Mouse (Mus musculus) hindbrain, embryonic 13.5 days (tissue): ENCODE measurements at regions not wholly inside any gene's neighbourhood (a gene's known extent, or its start where the extent isn't known, plus 50 kb on each side); places are given as distances from the start of the nearest gene placed in this dataset.
"Not testable (repeated sequence)": the region's sequence is repeated elsewhere in the genome, so short reads cannot be mapped to it uniquely, and the experiment has no call there.

Experiments
- ATAC-seq: fragments of 200-750 bp; cut with Nextera tagmentation; 2 replicates; pipeline ENCODE4 v1.8.0; 2017; ENCODE audit warnings: moderate TSS enrichment; ENCODE audit not compliant: low FRiP score
- H3K27ac ChIP-seq: fragments of 300-500 bp; sonication (generic); 2 replicates; pipeline ENCODE4 v1.5.1; 2015; ENCODE audit warnings: inconsistent platforms, mild to moderate bottlenecking, moderate library complexity
- H3K27me3 ChIP-seq: fragments of 300-500 bp; sonication (generic); 2 replicates; pipeline ENCODE4 v1.6.1; 2015; ENCODE audit warnings: mild to moderate bottlenecking, inconsistent platforms
- H3K36me3 ChIP-seq: fragments of 300-500 bp; sonication (generic); 2 replicates; pipeline ENCODE4 v1.6.1; 2015; ENCODE audit warnings: mild to moderate bottlenecking, inconsistent platforms
- H3K4me1 ChIP-seq: fragments of 300-500 bp; sonication (generic); replicated peaks from 2 replicates; pipeline ENCODE4 v1.6.1; 2015; ENCODE audit warnings: inconsistent platforms
- H3K4me2 ChIP-seq: fragments of 300-500 bp; sonication (generic); 2 replicates; pipeline ENCODE4 v1.6.1; 2015; ENCODE audit warnings: inconsistent platforms, mild to moderate bottlenecking, moderate library complexity
- H3K4me3 ChIP-seq: fragments of 300-500 bp; sonication (generic); 2 replicates; pipeline ENCODE4 v1.5.1; 2015; ENCODE audit warnings: mild to moderate bottlenecking, inconsistent platforms
- H3K9ac ChIP-seq: fragments of 300-500 bp; sonication (generic); 2 replicates; pipeline ENCODE4 v1.6.1; 2015; ENCODE audit warnings: mild to moderate bottlenecking, inconsistent platforms
- H3K9me3 ChIP-seq: fragments of 300-500 bp; sonication (generic); 2 replicates; pipeline ENCODE4 v1.6.1; 2016; ENCODE audit warnings: inconsistent platforms
- WGBS: fragments of 180-500 bp; shearing (Covaris S2); methylation state at CpG from one replicate; pipeline ENCODE4 v1.1.7; 2015; 5-methylcytosine and 5-hydroxymethylcytosine counted together

DNA sequence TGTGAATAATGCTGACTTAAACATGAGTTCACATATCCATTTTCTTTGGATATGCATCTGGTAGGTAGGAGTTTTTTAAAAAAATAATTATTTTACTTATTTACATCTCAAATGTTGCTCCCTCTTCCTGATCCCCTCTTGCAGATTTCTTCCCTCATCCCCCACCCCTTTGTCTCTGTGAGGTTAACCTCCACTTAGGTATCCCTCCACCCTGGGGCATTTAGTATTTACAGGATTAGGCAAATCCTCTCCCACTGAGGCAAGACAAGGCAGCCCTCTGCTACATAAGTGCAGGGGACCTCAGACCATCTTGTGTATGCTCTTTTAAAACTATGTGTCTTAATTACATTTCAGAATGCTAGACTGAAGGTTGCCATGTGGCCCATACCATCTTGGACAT lies 155.2 kb upstream of the Shcbp1 start:
- H3K9me3 ChIP-seq, result no peaks in the 10 kb centered on the region
- H3K9ac ChIP-seq, result no peak overlapping the region
- no peak overlapping the region for H3K27ac ChIP-seq
- no peaks in the 10 kb centered on the region for H3K27me3 ChIP-seq
- no peak for ATAC-seq
- no peak overlapping the region for H3K4me2 ChIP-seq
- H3K36me3 ChIP-seq, result no peaks in the 10 kb centered on the region
- H3K4me3 ChIP-seq, result no peak overlapping the region
- no peaks in the 10 kb centered on the region for H3K4me1 ChIP-seq

DNA sequence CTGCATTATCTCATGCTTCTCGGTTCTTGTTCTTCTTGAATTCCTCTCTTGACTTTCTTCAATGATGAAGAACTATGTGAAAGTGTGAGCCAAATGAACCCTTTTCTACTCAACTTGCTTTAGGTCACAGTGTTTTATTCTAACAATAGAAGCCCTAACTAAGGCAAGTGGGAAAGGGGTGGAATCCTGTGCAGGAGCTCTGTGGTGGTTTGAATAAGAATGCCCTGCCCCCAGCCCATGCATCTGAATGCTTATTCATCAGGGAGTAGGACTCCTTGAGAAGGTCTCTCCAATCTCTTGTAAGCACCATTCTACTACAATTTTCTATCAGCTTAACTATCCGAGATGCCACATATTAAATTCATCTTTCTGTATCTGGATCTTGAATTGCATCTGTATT lies 154.7 kb upstream of the Shcbp1 start:
- no peak for ATAC-seq
- Histone ChIP-seq H3K4me1 (no peaks in the 10 kb centered on the region), H3K4me2 (no peak overlapping the region), H3K9me3 (no peaks in the 10 kb centered on the region), H3K4me3 (no peak overlapping the region), H3K9ac (no peak overlapping the region), H3K36me3 (no peaks in the 10 kb centered on the region), H3K27ac (no peak overlapping the region), H3K27me3 (no peaks in the 10 kb centered on the region)
- 35% methylated on average over 2 of the region's 2 CpGs for WGBS

DNA sequence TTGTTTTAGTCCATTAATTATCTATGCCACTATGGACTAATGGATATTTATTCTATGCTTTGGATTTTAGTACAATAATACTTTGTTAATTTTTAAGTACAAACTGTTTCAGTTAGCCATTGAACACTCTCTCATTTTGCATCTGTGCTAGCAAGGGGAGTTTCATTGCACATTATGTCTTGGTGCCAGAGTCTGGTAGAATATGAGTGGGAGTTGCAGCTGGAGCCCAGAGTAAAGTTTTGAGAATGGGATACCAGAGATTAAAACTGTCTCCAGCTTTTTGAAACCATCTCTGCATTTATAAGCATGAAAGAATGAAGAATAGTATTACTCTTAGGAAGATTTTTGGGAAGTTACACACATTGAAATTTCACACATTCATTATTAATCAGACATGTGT lies 137.1 kb upstream of the Shcbp1 start:
- Histone ChIP-seq H3K4me2 (no peak overlapping the region), H3K9me3 (peaks cover 4% of the 10 kb centered on the region; the same call in 1 of the 2 replicates), H3K4me3 (no peak overlapping the region), H3K27me3 (no peaks in the 10 kb centered on the region), H3K36me3 (no peaks in the 10 kb centered on the region), H3K27ac (no peak overlapping the region), H3K9ac (no peak overlapping the region), H3K4me1 (no peaks in the 10 kb centered on the region)
- no peak for ATAC-seq

DNA sequence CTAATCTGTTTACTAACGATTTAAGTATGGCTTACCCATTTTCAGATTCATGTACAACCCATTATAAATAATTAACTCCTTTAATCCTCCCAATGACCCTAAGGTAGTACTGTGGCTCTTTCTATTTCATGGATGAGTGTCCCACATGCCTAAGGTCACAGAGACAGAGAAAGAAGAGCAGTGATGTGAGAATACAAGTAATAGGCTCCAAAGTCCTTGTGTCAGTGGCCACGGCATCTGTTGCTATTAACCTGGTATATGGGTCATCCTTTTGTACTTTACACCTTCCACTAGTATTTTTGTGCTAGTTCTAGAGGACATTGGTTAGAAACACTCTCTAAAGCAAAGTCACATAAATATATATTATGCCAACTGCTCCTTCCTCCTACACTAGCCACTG lies 115.7 kb upstream of the Shcbp1 start:
- no peaks in the 10 kb centered on the region for H3K4me1 ChIP-seq
- no peak overlapping the region for H3K9ac ChIP-seq
- H3K9me3 ChIP-seq, result no peaks in the 10 kb centered on the region
- no peak overlapping the region for H3K4me3 ChIP-seq
- no peaks in the 10 kb centered on the region for H3K27me3 ChIP-seq
- H3K4me2 ChIP-seq, result no peak overlapping the region
- WGBS, result 87% methylated on average over 2 of the region's 2 CpGs
- H3K27ac ChIP-seq, result no peak overlapping the region
- no peaks in the 10 kb centered on the region for H3K36me3 ChIP-seq
- ATAC-seq, result no peak

DNA sequence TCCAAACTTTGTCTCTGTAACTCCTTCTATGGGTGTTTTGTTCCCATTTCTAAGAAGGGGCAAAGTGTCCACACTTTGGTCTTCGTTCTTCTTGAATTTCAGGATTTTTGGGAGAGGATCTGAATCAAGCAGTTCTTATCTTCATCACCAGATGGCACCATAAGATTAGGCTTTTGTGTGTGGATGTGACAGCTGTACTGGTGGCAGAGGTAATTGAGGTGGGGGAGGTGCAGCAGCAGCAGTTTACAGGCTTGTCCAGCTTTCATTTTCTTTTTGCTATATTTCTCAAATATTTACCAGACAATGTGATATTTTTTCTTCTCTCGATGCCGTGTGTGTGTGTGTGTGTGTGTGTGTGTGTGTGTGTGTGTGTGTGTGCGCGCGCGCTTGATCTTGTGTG lies 89.4 kb upstream of the Shcbp1 start:
- H3K9ac ChIP-seq, H3K4me2 ChIP-seq, H3K36me3 ChIP-seq, H3K27me3 ChIP-seq, H3K9me3 ChIP-seq, H3K4me1 ChIP-seq, H3K27ac ChIP-seq, H3K4me3 ChIP-seq: not testable (repeated sequence)
- peak; percentile 93 for ATAC-seq
- 84% methylated on average over 7 of the region's 7 CpGs for WGBS

DNA sequence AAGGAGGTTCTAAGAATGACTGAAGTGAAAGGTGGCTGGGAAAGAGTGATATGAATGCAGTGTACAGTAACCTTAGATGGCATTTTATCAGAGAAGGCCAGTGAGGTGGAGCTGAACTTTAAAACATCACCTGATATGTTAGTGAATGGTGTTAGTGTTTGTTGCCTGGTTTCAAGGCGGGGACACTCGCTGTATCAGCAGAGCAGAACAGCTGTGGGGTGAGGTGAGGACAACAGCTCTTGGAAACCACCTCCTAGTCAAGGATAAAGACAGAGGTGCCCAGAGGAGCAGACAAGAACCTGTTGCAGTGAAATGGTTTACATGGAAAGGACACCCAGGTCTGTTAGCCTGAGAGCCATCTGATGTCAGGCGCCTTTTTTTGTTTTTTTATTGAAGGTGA lies 59.7 kb upstream of the Shcbp1 start:
- 86% methylated on average over 3 of the region's 3 CpGs for WGBS
- ATAC-seq, result no peak
- Histone ChIP-seq H3K9me3 (no peaks in the 10 kb centered on the region), H3K9ac (no peak overlapping the region), H3K27me3 (no peaks in the 10 kb centered on the region), H3K36me3 (no peaks in the 10 kb centered on the region), H3K4me1 (no peaks in the 10 kb centered on the region), H3K4me2 (no peak overlapping the region), H3K4me3 (no peak overlapping the region), H3K27ac (no peak overlapping the region)

DNA sequence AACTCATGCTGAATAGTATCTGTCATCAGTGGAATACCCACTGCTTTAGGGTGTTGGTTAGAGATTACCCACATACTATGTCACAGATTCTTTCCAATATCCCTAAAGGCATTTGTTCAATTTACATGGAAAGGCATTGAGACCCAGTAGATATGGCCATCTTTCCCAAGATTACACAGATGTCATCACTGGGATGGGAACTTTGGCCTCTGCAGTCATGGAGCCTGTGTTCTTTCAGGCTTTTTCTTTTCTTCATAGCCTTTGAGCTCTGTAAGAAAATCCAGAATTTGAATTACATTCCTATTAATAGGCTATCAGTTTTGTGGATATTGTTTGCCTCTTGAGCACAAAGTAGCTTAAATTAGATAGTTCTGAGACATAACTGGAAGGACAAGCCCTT lies 59.2 kb upstream of the Shcbp1 start:
- Histone ChIP-seq H3K9me3 (no peaks in the 10 kb centered on the region), H3K4me1 (no peaks in the 10 kb centered on the region), H3K9ac (no peak overlapping the region), H3K4me3 (no peak overlapping the region), H3K27ac (no peak overlapping the region), H3K36me3 (no peaks in the 10 kb centered on the region), H3K27me3 (no peaks in the 10 kb centered on the region), H3K4me2 (no peak overlapping the region)
- ATAC-seq, result no peak

DNA sequence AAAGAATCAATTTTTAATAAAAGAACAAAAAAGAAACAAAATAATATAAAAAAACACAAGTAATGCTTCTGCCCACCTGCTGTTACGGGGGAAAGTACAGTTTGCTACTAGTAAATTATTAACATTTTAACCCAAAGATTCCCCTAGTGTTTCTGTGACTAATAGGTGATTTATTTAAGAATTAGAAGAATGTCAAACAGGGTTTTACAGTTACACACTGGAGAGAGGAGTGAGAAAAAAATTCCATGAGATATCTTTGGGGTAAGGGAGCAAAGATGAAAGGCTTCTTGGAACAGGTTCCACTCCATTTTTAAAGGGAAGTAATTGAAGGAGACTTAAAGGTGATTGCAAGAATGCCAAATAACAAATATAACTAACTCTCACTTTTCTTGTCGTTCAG lies 58.4 kb upstream of the Shcbp1 start:
- Histone ChIP-seq H3K36me3 (no peaks in the 10 kb centered on the region), H3K27me3 (no peaks in the 10 kb centered on the region), H3K4me3 (no peak overlapping the region), H3K4me1 (no peaks in the 10 kb centered on the region), H3K9ac (no peak overlapping the region), H3K9me3 (no peaks in the 10 kb centered on the region), H3K4me2 (no peak overlapping the region), H3K27ac (no peak overlapping the region)
- ATAC-seq, result no peak
- WGBS, result 91% methylated on average over 2 of the region's 2 CpGs

DNA sequence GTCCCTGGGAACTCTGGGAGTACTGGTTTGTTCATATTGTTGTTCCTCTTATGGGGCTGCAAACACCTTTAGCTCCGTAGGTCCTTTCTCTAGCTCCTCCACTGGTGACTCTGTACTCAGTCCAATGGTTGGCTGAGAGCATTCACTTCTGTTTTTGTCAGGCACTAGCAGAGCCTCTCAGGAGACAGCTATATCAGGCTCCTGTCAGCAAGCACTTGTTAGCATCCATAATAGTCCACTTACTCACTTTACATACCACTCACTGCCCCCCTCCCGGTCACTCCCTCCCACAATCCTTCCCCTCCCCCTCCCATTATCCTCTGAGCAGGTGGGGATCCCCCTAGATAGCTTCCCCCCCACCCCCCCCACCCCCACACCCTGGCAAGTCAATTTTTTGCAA lies 57.3 kb upstream of the Shcbp1 start:
- no peak for ATAC-seq
- H3K36me3 ChIP-seq, result no peaks in the 10 kb centered on the region
- no peaks in the 10 kb centered on the region for H3K4me1 ChIP-seq
- no peak overlapping the region for H3K4me3 ChIP-seq
- no peak overlapping the region for H3K9ac ChIP-seq
- no peak overlapping the region for H3K4me2 ChIP-seq
- WGBS, result 84% methylated on average over 2 of the region's 2 CpGs
- no peaks in the 10 kb centered on the region for H3K27me3 ChIP-seq
- H3K9me3 ChIP-seq, result no peaks in the 10 kb centered on the region
- H3K27ac ChIP-seq, result no peak overlapping the region
